In genomic region chr17:29773339-29773738, GRCm38 (mm10) we compare ENCODE assay signal across 8 mouse cellular contexts. TPM values are rescaled to one million over a fixed set of nuclear protein-coding genes. Genes with fewer than 3 reads are reported as not detected.
DNase-seq lines count a peak whose midpoint lies in the region; ATAC-seq and TF ChIP-seq lines count a peak whose summit lies in the region.

No protein-coding gene starts in this region.

- no peaks in the 10 kb centered on the region for H3K4me1 ChIP-seq in heart, adult 2 months (ENCODE audit: control insufficient read depth, insufficient read depth, low read length)
- H3K4me1 ChIP-seq in heart, embryonic 12.5 days (replicated peaks), result no peaks in the 10 kb centered on the region
- peaks cover 9% of the 10 kb centered on the region for H3K4me1 ChIP-seq in liver, embryonic 12.5 days

- 25% methylated on average over 14 of the region's 14 CpGs for WGBS in heart, adult 2 months
- 17% methylated on average over 14 of the region's 14 CpGs for WGBS in heart, embryonic 12.5 days
- WGBS in liver, embryonic 12.5 days (ENCODE audit: insufficient replicate concordance), result 12% methylated on average over 14 of the region's 14 CpGs

- intact Hi-C loops in heart, adult 2 months (cut with DNase I), result no loop called here

- no peak overlapping the region for H3K9ac ChIP-seq in heart, adult 2 months (ENCODE audit: low read depth, low read length)
- no peak overlapping the region for H3K9ac ChIP-seq in heart, embryonic 12.5 days
- no peak overlapping the region for H3K9ac ChIP-seq in liver, embryonic 12.5 days

- H3K27ac ChIP-seq in heart, adult 2 months, result no peak overlapping the region
- H3K27ac ChIP-seq in heart, embryonic 12.5 days (ENCODE audit: poor library complexity, severe bottlenecking), result no peak overlapping the region
- no peak overlapping the region for H3K27ac ChIP-seq in liver, embryonic 12.5 days

- no peaks in the 10 kb centered on the region for H3K79me2 ChIP-seq in heart, adult 2 months (replicated peaks; ENCODE audit: control insufficient read depth, insufficient read depth, low read length)

- no peak overlapping the region for H3K4me2 ChIP-seq in heart, embryonic 12.5 days
- no peak overlapping the region for H3K4me2 ChIP-seq in liver, embryonic 12.5 days

- no peaks in the 10 kb centered on the region for H3K9me3 ChIP-seq in heart, embryonic 12.5 days (replicated peaks)
- no peaks in the 10 kb centered on the region for H3K9me3 ChIP-seq in liver, embryonic 12.5 days (replicated peaks)

- H3K4me3 ChIP-seq in heart, adult 2 months, result no peak overlapping the region
- no peak overlapping the region for H3K4me3 ChIP-seq in heart, embryonic 12.5 days
- no peak overlapping the region for H3K4me3 ChIP-seq in liver, embryonic 12.5 days

- H3K27me3 ChIP-seq in heart, adult 2 months (ENCODE audit: control insufficient read depth, insufficient read depth, low read length), result no peaks in the 10 kb centered on the region
- peaks cover 21% of the 10 kb centered on the region for H3K27me3 ChIP-seq in heart, embryonic 12.5 days (replicated peaks)
- H3K27me3 ChIP-seq in liver, embryonic 12.5 days (replicated peaks), result peaks cover 53% of the 10 kb centered on the region

- ATAC-seq in heart, embryonic 12.5 days (ENCODE audit: insufficient number of reproducible peaks, low FRiP score), result no peak
- ATAC-seq in liver, embryonic 12.5 days, result peak; percentile 54; the same call in 1 of the 2 replicates

- peak; percentile 80 for TF ChIP-seq CTCF in heart, adult 2 months (IDR thresholded peaks at IDR 0.05)
- peak; percentile 61 for TF ChIP-seq CTCF in brain, embryonic 14.5 days (IDR thresholded peaks at IDR 0.05; ENCODE audit: borderline replicate concordance, extremely low read depth, insufficient read depth, insufficient read length)

- TF ChIP-seq EP300 in heart, adult 2 months (IDR thresholded peaks at IDR 0.05; ENCODE audit: insufficient read depth, low read depth, low read length), result no peak

- H3K36me3 ChIP-seq in heart, adult 2 months (ENCODE audit: control insufficient read depth, insufficient read depth, low read length), result no peaks in the 10 kb centered on the region
- no peaks in the 10 kb centered on the region for H3K36me3 ChIP-seq in heart, embryonic 12.5 days
- H3K36me3 ChIP-seq in liver, embryonic 12.5 days, result no peaks in the 10 kb centered on the region

- no peak for TF ChIP-seq POLR2A in heart, adult 2 months (IDR thresholded peaks at IDR 0.05; ENCODE audit: insufficient read depth, low read depth, low read length)
- TF ChIP-seq POLR2A in brain, embryonic 14.5 days (IDR thresholded peaks at IDR 0.05; ENCODE audit: borderline replicate concordance, extremely low read depth, insufficient read depth, insufficient read length, poor library complexity, severe bottlenecking), result no peak

- DNase-seq in heart, adult 2 months, result peak; percentile 31 to 50
- DNase-seq in CD4-positive, CD25-positive, alpha-beta regulatory T cell, adult 2 months (ENCODE audit: low read depth, low spot score), result peak; percentile 83
- no peak for DNase-seq in brain, embryonic 14.5 days (ENCODE audit: low read depth)
- peak; percentile 9 to 22 for DNase-seq in gastrocnemius, adult 8-10 months (ENCODE audit: low spot score in 2 of 2)
- DNase-seq in ovary, adult 18-20 months (ENCODE audit: low spot score), result peak; percentile 24
- peak; percentile 61 for DNase-seq in urinary bladder, postnatal 14 days (ENCODE audit: low spot score)

RNA-seq across cellular contexts. Expression of gene Ccdc167, which starts 56.5 kb away (rescaled TPM):
- 10 to 100 TPM; 11.4 to 11.8 TPM for total RNA-seq in heart, adult 2 months (2021)
- polyA plus RNA-seq in heart, adult 2 months (2012; rRNA removed), result 6.9 and 11.1 TPM in 2 replicates
- 15.8 and 16.0 TPM in 2 replicates for polyA plus RNA-seq in heart, embryonic 12.5 days (2016; fragmentation: Nextera tagmentation; extraction: Ambion mirVana)
- 18.2 and 19.1 TPM in 2 replicates for polyA plus RNA-seq in brain, embryonic 14.5 days (2012; rRNA removed)
- 1 to 10 TPM; 4.9 to 9.5 (median 6.6) TPM for total RNA-seq in gastrocnemius, adult 8-10 months (2022)
- 9.8 and 10.8 TPM in 2 replicates for polyA plus RNA-seq in liver, embryonic 12.5 days (2016; fragmentation: Nextera tagmentation; extraction: Ambion mirVana)
